Mouse (Mus musculus): Measurements from ENCODE around the gene Nipal1. TPM values are rescaled to one million over a fixed set of nuclear protein-coding genes. Genes with fewer than 3 reads are reported as not detected.

Gene Nipal1
- polyA plus RNA-seq (2012; fragmentation: generic; extraction: Trizol): under 1 TPM; 0.09 to 0.15 TPM

DNA sequence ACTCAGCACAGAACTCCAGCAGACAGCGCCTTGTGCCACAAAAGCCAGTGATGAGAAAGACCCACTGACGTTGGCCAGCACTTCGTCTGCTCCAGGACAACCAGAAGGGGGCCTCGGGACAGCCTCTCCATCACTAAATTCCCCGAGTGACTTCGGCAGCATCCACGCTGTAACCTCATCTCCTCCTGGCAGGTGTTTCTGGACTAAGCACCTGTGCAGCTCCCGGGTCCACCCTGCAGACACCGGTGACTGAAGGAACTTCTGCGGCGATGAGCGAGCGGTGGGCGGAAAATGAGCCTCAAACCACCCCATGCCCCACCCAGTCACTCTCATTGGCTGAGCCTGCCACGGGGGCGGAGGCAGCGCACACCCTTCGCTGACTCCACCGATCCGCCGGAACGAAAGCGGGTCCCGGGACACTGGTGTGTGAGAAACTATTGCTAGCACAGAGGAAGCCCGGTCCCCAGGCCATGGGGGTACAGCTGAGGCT, at the start of gene Nipal1:
Gene Nipal1 (plus strand): TSS at position 378 of the 490 bp plus-strand sequence.

GRCm38 (mm10) chr5:72644175-72644574, 3.4 kb upstream of the Nipal1 start, which contains the start of gene Cnga1:
Gene Cnga1 (minus strand): TSS chr5:72644275.

Other genes with a start within 250 kb of the Nipal1 start
- under 1 TPM in 1 of 2 experiments, not detected in 1; 0.01 TPM for gene Corin, start 143.3 kb upstream of the Nipal1 start, polyA plus RNA-seq (2012; fragmentation: generic; extraction: Trizol)
- 1 to 10 TPM in 1 of 2 experiments, under 1 TPM in 1; 0.64 to 6.3 TPM for gene Nfxl1, start 88.1 kb upstream of the Nipal1 start, polyA plus RNA-seq (2012; fragmentation: generic; extraction: Trizol)
- gene Zar1, start 66.5 kb upstream of the Nipal1 start, polyA plus RNA-seq (2012; fragmentation: generic; extraction: Trizol): not detected
- gene Gm5868, start 60.2 kb upstream of the Nipal1 start, polyA plus RNA-seq (2012; fragmentation: generic; extraction: Trizol): not detected
- not detected for gene Cnga1, start 3.5 kb upstream of the Nipal1 start, polyA plus RNA-seq (2012; fragmentation: generic; extraction: Trizol)
- gene Txk, start 105.0 kb downstream of the Nipal1 start, polyA plus RNA-seq (2012; fragmentation: generic; extraction: Trizol): under 1 TPM in 1 of 2 experiments, not detected in 1; 0.02 TPM
- under 1 TPM; 0.11 to 0.30 TPM for gene Tec, start 220.7 kb downstream of the Nipal1 start, polyA plus RNA-seq (2012; fragmentation: generic; extraction: Trizol)

Measured in C3H10T1/2 (cell line).